Comparison of ENCODE assay signal across 22 mouse cellular contexts in genomic region chr13:91367896-91368556, GRCm38 (mm10).
A peak's percentile ranks its signal among the peaks of the same experiment; 100 is the strongest.
DNase-seq lines count a peak whose midpoint lies in the region; ATAC-seq and TF ChIP-seq lines count a peak whose summit lies in the region.
"Had no signal": no experiment of that assay in that cellular context is flagged by ENCODE, and none has a peak within 500 bp of the region (broad histone marks: within the 10 kb centered on the region; RNA-seq: fewer than 3 reads in every experiment).

No protein-coding gene starts in this region.

- no peaks in the 10 kb centered on the region for H3K36me3 ChIP-seq in forebrain, embryonic 16.5 days (ENCODE audit: control insufficient read depth, insufficient read depth)
- H3K36me3 ChIP-seq in forebrain, embryonic 10.5 days (replicated peaks), result no peaks in the 10 kb centered on the region
- no peaks in the 10 kb centered on the region for H3K36me3 ChIP-seq in kidney, adult 2 months (ENCODE audit: control insufficient read depth, insufficient read depth, low read length)
- H3K36me3 ChIP-seq in midbrain, embryonic 14.5 days (ENCODE audit: control insufficient read depth, insufficient read depth, low read length), result no peaks in the 10 kb centered on the region
- H3K36me3 ChIP-seq in midbrain, embryonic 16.5 days (ENCODE audit: control insufficient read depth, insufficient read depth, low read length), result no peaks in the 10 kb centered on the region
- H3K36me3 ChIP-seq: G1E; limb, embryonic 12.5 days; liver, embryonic 12.5 days had no signal

- no peak for ATAC-seq in forebrain, embryonic 16.5 days
- ATAC-seq in midbrain, embryonic 14.5 days (ENCODE audit: low FRiP score, low TSS enrichment), result no peak
- ATAC-seq in midbrain, embryonic 16.5 days, result no peak
- ATAC-seq: liver, embryonic 12.5 days had no signal

- H3K4me3 ChIP-seq in forebrain, embryonic 16.5 days (replicated peaks; ENCODE audit: low read length), result no peak overlapping the region
- no peak overlapping the region for H3K4me3 ChIP-seq in forebrain, embryonic 10.5 days
- no peak overlapping the region for H3K4me3 ChIP-seq in kidney, adult 2 months (ENCODE audit: insufficient read depth, low read depth, low read length)
- no peak overlapping the region for H3K4me3 ChIP-seq in midbrain, embryonic 14.5 days (replicated peaks; ENCODE audit: low read depth, low read length)
- H3K4me3 ChIP-seq in midbrain, embryonic 16.5 days (ENCODE audit: low read depth, low read length), result no peak overlapping the region
- H3K4me3 ChIP-seq: limb, embryonic 12.5 days; liver, embryonic 12.5 days; myocyte had no signal

- H3K27me3 ChIP-seq in forebrain, embryonic 16.5 days (replicated peaks; ENCODE audit: control insufficient read depth, insufficient read depth, low read length), result no peaks in the 10 kb centered on the region
- no peaks in the 10 kb centered on the region for H3K27me3 ChIP-seq in forebrain, embryonic 10.5 days (ENCODE audit: poor library complexity, severe bottlenecking)
- no peaks in the 10 kb centered on the region for H3K27me3 ChIP-seq in kidney, adult 2 months (replicated peaks; ENCODE audit: control insufficient read depth, insufficient read depth, low read length)
- H3K27me3 ChIP-seq in midbrain, embryonic 14.5 days (ENCODE audit: control insufficient read depth, insufficient read depth, low read length), result no peaks in the 10 kb centered on the region
- no peaks in the 10 kb centered on the region for H3K27me3 ChIP-seq in midbrain, embryonic 16.5 days (ENCODE audit: control insufficient read depth, insufficient read depth, low read depth, low read length)
- H3K27me3 ChIP-seq: limb, embryonic 12.5 days; liver, embryonic 12.5 days had no signal

- H3K4me2 ChIP-seq in forebrain, embryonic 16.5 days (ENCODE audit: low read length), result no peak overlapping the region
- no peak overlapping the region for H3K4me2 ChIP-seq in midbrain, embryonic 14.5 days (ENCODE audit: low read length)
- no peak overlapping the region for H3K4me2 ChIP-seq in midbrain, embryonic 16.5 days (ENCODE audit: low read length)
- H3K4me2 ChIP-seq: limb, embryonic 12.5 days; liver, embryonic 12.5 days had no signal

- 13% methylated on average over 7 of the region's 7 CpGs for WGBS in forebrain, embryonic 16.5 days
- WGBS in forebrain, embryonic 10.5 days, result 71% methylated on average over 7 of the region's 7 CpGs
- 59% methylated on average over 7 of the region's 7 CpGs for WGBS in kidney, adult 2 months
- WGBS in midbrain, embryonic 14.5 days, result 43% methylated on average over 7 of the region's 7 CpGs
- WGBS in midbrain, embryonic 16.5 days, result 29% methylated on average over 7 of the region's 7 CpGs

- no peak for DNase-seq in forebrain, embryonic 10.5 days (ENCODE audit: extremely low spot score, low spot score)
- DNase-seq in kidney, adult 2 months, result peak; percentile 5
- no peak for DNase-seq in kidney, postnatal 36 days
- peak; percentile 50 for DNase-seq in midbrain, embryonic 14.5 days
- no peak for DNase-seq in right cerebral cortex, postnatal 25 days
- DNase-seq in heart, postnatal 4 days, result no peak
- DNase-seq: adrenal gland, postnatal 36 days; cerebellum, adult 18-20 months; cerebellum, postnatal 25 days; gastrocnemius, postnatal 10 days; heart, adult 18-20 months; kidney, postnatal 10 days; layer of hippocampus, adult 9-11 months; lung, adult 2 months; lung, postnatal 4 days; thymus, postnatal 4 days had no signal

- H3K4me1 ChIP-seq in forebrain, embryonic 16.5 days (replicated peaks; ENCODE audit: control insufficient read depth, insufficient read depth, low read length), result peaks cover 45% of the 10 kb centered on the region
- peaks cover 54% of the 10 kb centered on the region for H3K4me1 ChIP-seq in forebrain, embryonic 10.5 days
- peaks cover 13% of the 10 kb centered on the region for H3K4me1 ChIP-seq in kidney, adult 2 months (ENCODE audit: control insufficient read depth, insufficient read depth, low read length)
- peaks cover 38% of the 10 kb centered on the region for H3K4me1 ChIP-seq in midbrain, embryonic 14.5 days (ENCODE audit: control insufficient read depth, insufficient read depth, low read length)
- peaks cover 31% of the 10 kb centered on the region for H3K4me1 ChIP-seq in midbrain, embryonic 16.5 days (ENCODE audit: control insufficient read depth, insufficient read depth, low read length)

- H3K27ac ChIP-seq in forebrain, embryonic 16.5 days (ENCODE audit: low read length), result peak overlapping the region; percentile 49; the same call in 1 of the 2 replicates
- no peak overlapping the region for H3K27ac ChIP-seq in forebrain, embryonic 10.5 days
- no peak overlapping the region for H3K27ac ChIP-seq in kidney, adult 2 months (ENCODE audit: insufficient read depth, low read depth, low read length)
- H3K27ac ChIP-seq in midbrain, embryonic 14.5 days (replicated peaks; ENCODE audit: low read depth, low read length), result no peak overlapping the region
- H3K27ac ChIP-seq in midbrain, embryonic 16.5 days (ENCODE audit: low read length), result no peak overlapping the region
- H3K27ac ChIP-seq: liver, embryonic 12.5 days had no signal

- TF ChIP-seq CTCF in kidney, adult 2 months (conservative IDR thresholded peaks at IDR 0.05; ENCODE audit: insufficient read depth, insufficient read length, low read depth, low read length), result no peak

- no peaks in the 10 kb centered on the region for H3K9me3 ChIP-seq in forebrain, embryonic 16.5 days (ENCODE audit: control insufficient read depth, low read length)
- H3K9me3 ChIP-seq in forebrain, embryonic 10.5 days, result no peaks in the 10 kb centered on the region
- no peaks in the 10 kb centered on the region for H3K9me3 ChIP-seq in midbrain, embryonic 14.5 days (ENCODE audit: control insufficient read depth, low read length)
- no peaks in the 10 kb centered on the region for H3K9me3 ChIP-seq in midbrain, embryonic 16.5 days (replicated peaks; ENCODE audit: control insufficient read depth, low read length, poor library complexity, severe bottlenecking)
- H3K9me3 ChIP-seq: G1E; limb, embryonic 12.5 days; liver, embryonic 12.5 days had no signal

- no peak for TF ChIP-seq POLR2A in kidney, adult 2 months (IDR thresholded peaks at IDR 0.05; ENCODE audit: low read depth, low read length)

- H3K9ac ChIP-seq in forebrain, embryonic 16.5 days (replicated peaks; ENCODE audit: low read depth, low read length), result no peak overlapping the region
- H3K9ac ChIP-seq in midbrain, embryonic 14.5 days (replicated peaks; ENCODE audit: low read length), result no peak overlapping the region
- H3K9ac ChIP-seq in midbrain, embryonic 16.5 days (ENCODE audit: low read depth, low read length), result no peak overlapping the region
- H3K9ac ChIP-seq: limb, embryonic 12.5 days; liver, embryonic 12.5 days had no signal

Comparison
In these comparisons a context has a peak if more than half of its experiments do, and no peak if none do; other contexts are left out.
1. DNase-seq: peak in kidney, adult 2 months (single experiment) and midbrain, embryonic 14.5 days (single experiment); none in forebrain, embryonic 10.5 days (single experiment), kidney, postnatal 36 days (0 of 2), right cerebral cortex, postnatal 25 days (single experiment) and heart, postnatal 4 days (single experiment).